Comparison of ENCODE assay signal across 8 mouse cellular contexts in genomic region chr10:41812566-41812965, GRCm38 (mm10). TPM values are rescaled to one million over a fixed set of nuclear protein-coding genes. Genes with fewer than 3 reads are reported as not detected.
DNase-seq lines count a peak whose midpoint lies in the region; ATAC-seq lines count a peak whose summit lies in the region.

No protein-coding gene starts in this region.

- H3K9me3 ChIP-seq in heart, embryonic 16.5 days (replicated peaks; ENCODE audit: control insufficient read depth, low read length): no peaks in the 10 kb centered on the region
- no peaks in the 10 kb centered on the region for H3K9me3 ChIP-seq in liver, embryonic 15.5 days (replicated peaks)

- no peak overlapping the region for H3K27ac ChIP-seq in heart, embryonic 16.5 days (ENCODE audit: low read length)
- no peak overlapping the region for H3K27ac ChIP-seq in liver, embryonic 15.5 days (replicated peaks)

- no peaks in the 10 kb centered on the region for H3K27me3 ChIP-seq in heart, embryonic 16.5 days (ENCODE audit: control insufficient read depth, insufficient read depth, low read length)
- no peaks in the 10 kb centered on the region for H3K27me3 ChIP-seq in liver, embryonic 15.5 days

- WGBS in heart, embryonic 16.5 days: 47% methylated on average over 6 of the region's 6 CpGs
- 50% methylated on average over 6 of the region's 6 CpGs for WGBS in liver, embryonic 15.5 days (ENCODE audit: insufficient replicate concordance)

- ATAC-seq in heart, embryonic 16.5 days (replicated peaks; ENCODE audit: extremely low read depth, insufficient read depth, low FRiP score): no peak
- no peak for ATAC-seq in liver, embryonic 15.5 days (ENCODE audit: insufficient read depth)

- H3K9ac ChIP-seq in heart, embryonic 16.5 days (ENCODE audit: low read length): peak overlapping the region; percentile 54
- H3K9ac ChIP-seq in liver, embryonic 15.5 days: peak overlapping the region; percentile 40; the same call in 1 of the 2 replicates

- H3K36me3 ChIP-seq in heart, embryonic 16.5 days (ENCODE audit: control insufficient read depth, insufficient read depth): 0 out of 2 replicates have a peak, but pooled peaks cover 2% of the 10 kb centered on the region
- H3K36me3 ChIP-seq in liver, embryonic 15.5 days (replicated peaks): no peaks in the 10 kb centered on the region

- peak; percentile 62 for DNase-seq in heart, adult 11 months
- DNase-seq in heart, postnatal 36 days: no peak
- peak; percentile 57 for DNase-seq in A20 (ENCODE audit: low read depth, low spot score)
- no peak for DNase-seq in cerebellum, adult 8-10 months
- no peak for DNase-seq in thymus, postnatal 25 days
- no peak for DNase-seq in ovary, adult 18-20 months (ENCODE audit: low spot score)

- H3K4me1 ChIP-seq in heart, embryonic 16.5 days (ENCODE audit: control insufficient read depth, insufficient read depth, low read length): peaks cover 28% of the 10 kb centered on the region
- peaks cover 68% of the 10 kb centered on the region for H3K4me1 ChIP-seq in liver, embryonic 15.5 days (replicated peaks)

- peak overlapping the region; percentile 50 for H3K4me3 ChIP-seq in heart, embryonic 16.5 days (ENCODE audit: low read length)
- H3K4me3 ChIP-seq in liver, embryonic 15.5 days (replicated peaks): peak overlapping the region; percentile 74

- intact Hi-C loops in heart, postnatal 36 days (cut with DNase I): loop anchor here (5.0 to 10.0 kb wide), 4 partner anchors 465 to 950 kb away; partner anchors contain the start of genes Foxo3 and Sec63

- peak overlapping the region; percentile 63 for H3K4me2 ChIP-seq in heart, embryonic 16.5 days (ENCODE audit: low read depth, low read length)
- H3K4me2 ChIP-seq in liver, embryonic 15.5 days: peak overlapping the region; percentile 83

RNA-seq across cellular contexts. Expression of gene Sesn1, which starts 2.8 kb away (rescaled TPM):
- total RNA-seq in heart, postnatal 36 days (2021): 100 to 1,000 TPM; 118 to 224 TPM
- polyA plus RNA-seq in heart, embryonic 16.5 days (2015; fragmentation: Nextera tagmentation; extraction: Ambion mirVana): 40.7 and 45.2 TPM in 2 replicates
- 19.9 and 20.3 TPM in 2 replicates for polyA plus RNA-seq in liver, embryonic 15.5 days (2015; fragmentation: Nextera tagmentation; extraction: Ambion mirVana)

RNA-seq across cellular contexts. Expression of gene Cep57l1, which starts 2.9 kb away (rescaled TPM):
- total RNA-seq in heart, postnatal 36 days (2021): 1 to 10 TPM; 2.9 to 3.7 TPM
- 18.8 and 22.6 TPM in 2 replicates for polyA plus RNA-seq in heart, embryonic 16.5 days (2015; fragmentation: Nextera tagmentation; extraction: Ambion mirVana)
- 11.0 and 13.3 TPM in 2 replicates for polyA plus RNA-seq in liver, embryonic 15.5 days (2015; fragmentation: Nextera tagmentation; extraction: Ambion mirVana)

Comparison
In these comparisons a context has a peak if more than half of its experiments do, and no peak if none do; other contexts are left out.
1. DNase-seq: peak in heart, adult 11 months (single experiment) and A20 (single experiment); none in heart, postnatal 36 days (0 of 2), cerebellum, adult 8-10 months (single experiment), thymus, postnatal 25 days (single experiment) and ovary, adult 18-20 months (single experiment).